Mouse (Mus musculus) stomach, embryonic 14.5 days (tissue): Measurements from ENCODE around the gene Cpm. TPM values are rescaled to one million over a fixed set of nuclear protein-coding genes. Genes with fewer than 3 reads are reported as not detected.

Experiments used
- ATAC-seq: fragments of 200-750 bp; cut with Nextera tagmentation; 2 replicates; pipeline ENCODE4 v1.8.0; 2017; ENCODE audit warnings: low read depth, moderate TSS enrichment; ENCODE audit not compliant: insufficient number of reproducible peaks, insufficient read depth, low FRiP score
- H3K27ac ChIP-seq: fragments of 300-500 bp; sonication (generic); 2 replicates; pipeline ENCODE4 v1.5.1; 2014; ENCODE audit warnings: mild to moderate bottlenecking, low read length, moderate library complexity, mixed read lengths
- H3K27me3 ChIP-seq: fragments of 300-500 bp; sonication (generic); 2 replicates; pipeline ENCODE4 v1.6.1; 2014; ENCODE audit warnings: low read length, control low read depth, mixed read lengths; ENCODE audit not compliant: control insufficient read depth, insufficient read depth
- H3K36me3 ChIP-seq: fragments of 300-500 bp; sonication (generic); 2 replicates; pipeline ENCODE4 v1.6.1; 2014; ENCODE audit warnings: mild to moderate bottlenecking, control low read depth, low read length, moderate library complexity, mixed read lengths; ENCODE audit not compliant: control insufficient read depth, insufficient read depth
- H3K4me1 ChIP-seq: fragments of 300-500 bp; sonication (generic); 2 replicates; pipeline ENCODE4 v1.6.1; 2014; ENCODE audit warnings: low read length, control low read depth, mixed read lengths; ENCODE audit not compliant: control insufficient read depth, insufficient read depth
- H3K4me2 ChIP-seq: fragments of 300-500 bp; sonication (generic); replicated peaks from 2 replicates; pipeline ENCODE4 v1.6.1; 2014; ENCODE audit warnings: low read depth, low read length, control low read depth
- H3K4me3 ChIP-seq: fragments of 300-500 bp; sonication (generic); 2 replicates; pipeline ENCODE4 v1.5.1; 2014; ENCODE audit warnings: low read depth, low read length, control low read depth
- H3K9ac ChIP-seq: fragments of 300-500 bp; sonication (generic); replicated peaks from 2 replicates; pipeline ENCODE4 v1.6.1; 2014; ENCODE audit warnings: low read depth, mild to moderate bottlenecking, control low read depth, low read length, moderate library complexity, mixed read lengths
- H3K9me3 ChIP-seq: fragments of 300-500 bp; sonication (generic); 2 replicates; pipeline ENCODE4 v1.6.1; 2016; ENCODE audit warnings: low read depth, low read length, control low read depth; ENCODE audit not compliant: control insufficient read depth
- WGBS: fragments of 180-500 bp; shearing (Covaris S2); extraction: QIAGEN DNeasy Blood & Tissue Kit; methylation state at CpG from one replicate; pipeline ENCODE4 v1.1.7; 2014; 5-methylcytosine and 5-hydroxymethylcytosine counted together
- polyA plus RNA-seq: library from polyadenylated mRNA; unstranded; fragments of >200 nt; fragmentation: Nextera tagmentation; extraction: Ambion mirVana; gene quantifications from 2 replicates; pipeline ENCODE4 v1.2.1, GENCODE M21; 2014

Gene Cpm
- polyA plus RNA-seq, 1 experiment from 2014 or later, result 95.8 TPM

DNA sequence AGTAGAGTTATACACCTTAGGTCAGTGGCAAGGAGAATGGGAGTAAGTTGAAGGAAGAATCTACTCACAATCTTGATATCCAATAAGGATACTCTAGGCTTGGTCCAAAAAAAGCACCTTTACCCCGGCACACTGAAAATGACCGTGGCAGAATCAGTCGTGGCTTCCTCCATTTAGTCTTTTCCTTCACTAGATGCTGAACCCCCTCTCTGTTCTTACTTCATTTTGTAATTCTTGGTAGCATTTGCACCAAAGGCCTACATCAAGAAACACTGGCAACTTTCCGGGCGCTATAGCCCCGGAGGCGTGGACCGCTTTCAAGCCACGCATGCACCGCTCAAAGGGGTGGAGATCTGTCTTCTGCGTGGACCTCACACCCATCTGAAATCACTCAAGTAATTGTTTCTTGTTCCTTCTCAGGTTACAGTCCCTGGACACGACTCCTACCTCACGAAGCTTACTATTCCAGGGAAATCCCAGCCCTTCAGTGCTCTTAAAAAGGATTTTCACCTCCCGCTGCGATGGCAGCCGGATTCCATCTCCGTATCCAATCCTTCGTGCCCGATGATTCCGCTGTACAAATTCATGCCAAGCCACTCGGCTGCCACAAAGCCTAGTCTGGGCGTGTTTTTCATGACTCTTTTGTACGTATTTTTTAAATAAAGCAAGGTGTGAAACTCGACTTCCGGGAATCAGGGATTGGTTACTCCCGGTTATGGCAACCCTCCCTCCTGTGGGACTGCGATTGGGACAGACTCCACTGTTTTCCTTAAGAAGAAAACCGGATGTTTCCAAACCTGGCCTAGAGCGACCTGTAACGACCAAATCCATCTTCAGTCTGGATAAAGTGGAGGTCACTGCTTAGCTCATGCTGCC, 53.8 kb downstream of the Cpm start:
- Histone ChIP-seq H3K4me2 (no peak overlapping the region), H3K9me3 (no peaks in the 10 kb centered on the region), H3K36me3 (no peaks in the 10 kb centered on the region; the same call in 1 of the 2 replicates), H3K27ac (no peak overlapping the region), H3K4me1 (no peaks in the 10 kb centered on the region), H3K27me3 (no peaks in the 10 kb centered on the region), H3K4me3 (no peak overlapping the region), H3K9ac (no peak overlapping the region)
- 77% methylated on average over 30 of the region's 30 CpGs for WGBS
- no peak for ATAC-seq

DNA sequence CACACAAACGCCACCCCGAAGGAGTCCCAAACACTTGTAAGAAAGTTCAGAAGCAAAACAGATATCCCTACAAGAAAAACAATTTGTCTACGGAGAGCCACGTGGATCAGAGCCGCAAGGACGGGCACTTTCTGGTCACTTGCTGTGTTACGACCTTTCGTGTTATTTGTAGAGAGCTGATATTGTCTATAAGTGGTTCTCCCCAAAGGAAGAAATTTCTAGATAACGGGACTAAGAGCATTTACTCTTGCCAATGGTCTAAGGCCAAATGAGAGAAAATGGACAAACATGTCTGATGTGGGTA, 54.4 kb downstream of the Cpm start:
- Histone ChIP-seq H3K27me3 (no peaks in the 10 kb centered on the region), H3K4me2 (no peak overlapping the region), H3K9me3 (no peaks in the 10 kb centered on the region), H3K27ac (no peak overlapping the region), H3K4me3 (no peak overlapping the region), H3K36me3 (peaks cover 3% of the 10 kb centered on the region; the same call in 1 of the 2 replicates), H3K9ac (no peak overlapping the region), H3K4me1 (no peaks in the 10 kb centered on the region)
- WGBS, result 91% methylated on average over 9 of the region's 9 CpGs
- ATAC-seq, result no peak

DNA sequence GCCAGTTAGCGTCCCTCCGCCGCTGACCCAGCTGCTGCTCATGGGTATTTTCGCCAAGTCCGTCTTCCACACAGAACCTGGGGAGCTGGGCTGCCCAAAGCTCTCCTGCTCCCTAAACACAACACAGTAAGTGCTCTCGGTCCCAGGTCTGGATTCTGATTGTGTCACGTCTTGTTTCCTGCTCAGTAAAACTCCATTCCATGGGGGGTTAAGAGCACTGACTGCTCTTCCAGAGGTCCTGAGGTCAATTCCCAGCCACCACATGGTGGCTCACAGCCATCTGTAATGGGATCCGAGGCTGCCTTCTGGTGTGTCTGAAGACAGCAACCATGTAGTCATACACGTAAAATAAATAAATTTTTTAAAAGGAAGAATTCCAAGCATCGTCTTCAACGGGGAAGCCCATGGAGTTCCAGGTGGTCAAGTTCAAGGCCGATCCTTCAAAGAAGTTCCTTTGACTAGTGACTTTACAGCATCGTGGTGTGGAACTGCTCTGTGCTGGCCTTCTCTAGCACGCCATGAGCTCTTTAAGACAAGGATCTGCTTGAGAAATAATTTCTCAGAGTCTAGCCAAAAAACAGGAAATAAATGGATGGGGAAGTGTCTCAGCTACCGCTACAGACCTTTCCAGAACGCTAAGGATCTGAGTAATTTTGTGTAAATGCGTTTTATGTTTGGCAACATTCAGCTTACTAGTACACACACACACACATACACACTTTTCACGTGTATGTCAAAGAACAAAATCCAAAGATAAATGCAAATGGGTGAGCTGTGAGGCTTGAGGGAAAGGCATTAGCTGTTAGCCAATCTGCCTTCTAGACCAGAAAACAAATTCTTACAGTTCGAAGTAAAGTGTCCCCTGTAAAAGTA, 55.2 kb downstream of the Cpm start:
- peaks cover 11% of the 10 kb centered on the region for H3K36me3 ChIP-seq
- no peak overlapping the region for H3K4me3 ChIP-seq
- H3K4me2 ChIP-seq, result no peak overlapping the region
- 85% methylated on average over 19 of the region's 19 CpGs for WGBS
- H3K27me3 ChIP-seq, result no peaks in the 10 kb centered on the region
- no peak overlapping the region for H3K27ac ChIP-seq
- ATAC-seq, result no peak
- no peaks in the 10 kb centered on the region for H3K9me3 ChIP-seq
- H3K4me1 ChIP-seq, result no peaks in the 10 kb centered on the region
- no peak overlapping the region for H3K9ac ChIP-seq

DNA sequence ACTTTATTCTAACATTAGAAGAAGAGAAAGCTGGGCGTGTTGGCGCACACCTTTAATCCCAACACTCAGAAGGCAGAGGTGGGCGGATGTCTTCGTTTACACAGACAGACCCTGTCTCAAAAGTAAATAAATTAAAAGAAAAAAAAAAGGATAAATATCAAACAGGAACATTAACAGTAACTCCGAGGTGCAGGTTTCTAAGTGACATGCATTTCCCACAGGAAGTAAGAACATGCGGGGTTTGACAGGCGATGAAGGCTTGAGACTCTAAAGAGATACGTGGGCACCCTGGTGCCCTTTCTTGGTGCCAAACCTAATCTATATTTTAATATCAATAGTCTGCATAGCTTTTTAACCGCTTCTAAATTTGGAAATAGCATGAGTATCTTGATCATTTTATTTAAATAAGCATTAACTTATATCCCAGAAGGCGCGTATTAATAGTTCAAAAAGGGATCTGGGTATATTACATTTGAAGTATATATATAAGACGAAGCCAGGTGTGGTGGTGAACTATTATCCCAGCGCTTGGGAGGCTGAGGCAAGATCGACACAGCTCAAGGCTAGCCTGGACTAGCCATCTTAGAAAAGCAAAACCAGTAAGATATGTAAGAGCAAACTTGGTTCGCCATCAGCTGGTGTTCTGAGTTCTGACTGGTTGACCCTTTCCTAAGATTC, 56.0 kb downstream of the Cpm start:
- Histone ChIP-seq H3K36me3 (peaks cover 17% of the 10 kb centered on the region), H3K4me2 (no peak overlapping the region), H3K4me1 (no peaks in the 10 kb centered on the region), H3K27me3 (no peaks in the 10 kb centered on the region), H3K9me3 (no peaks in the 10 kb centered on the region), H3K27ac (no peak overlapping the region), H3K4me3 (no peak overlapping the region), H3K9ac (no peak overlapping the region)
- no peak for ATAC-seq
- 86% methylated on average over 15 of the region's 15 CpGs for WGBS

DNA sequence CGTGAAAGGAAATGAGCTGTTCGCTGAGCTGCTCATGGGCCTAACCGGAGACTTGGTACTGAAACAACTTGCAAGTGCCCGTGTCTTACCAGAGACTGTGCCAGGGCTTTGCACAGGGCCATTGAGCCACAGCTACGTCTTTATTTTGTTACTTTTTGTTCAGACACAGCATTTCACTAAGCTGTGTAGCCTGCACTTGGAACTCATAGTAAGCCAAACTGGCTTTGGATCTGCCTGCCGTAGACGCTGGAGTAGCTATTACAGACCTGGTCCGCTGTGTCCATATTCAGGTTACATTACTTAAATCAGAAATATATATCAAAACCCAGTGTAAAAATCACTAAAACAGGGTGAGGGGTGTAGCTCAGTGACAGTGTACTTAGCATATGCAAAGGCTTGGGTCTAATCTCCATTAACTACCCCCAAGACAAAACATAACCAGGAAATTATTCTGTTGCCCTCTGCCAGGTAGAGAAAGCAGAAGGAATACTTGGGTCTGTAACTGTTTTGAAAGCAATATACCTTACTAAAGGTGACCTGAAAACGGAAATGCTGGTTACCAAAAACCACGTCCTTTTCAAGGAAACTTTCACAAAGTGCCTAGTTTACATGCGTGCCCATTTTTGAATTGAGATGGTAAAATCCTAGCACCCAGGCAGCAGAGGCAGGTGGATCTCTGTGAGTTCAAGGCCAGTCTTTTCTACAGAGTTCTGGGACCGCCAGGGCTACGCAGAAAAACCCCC, 56.7 kb downstream of the Cpm start:
- H3K4me3 ChIP-seq, result no peak overlapping the region
- 93% methylated on average over 13 of the region's 13 CpGs for WGBS
- no peak overlapping the region for H3K4me2 ChIP-seq
- peaks cover 25% of the 10 kb centered on the region for H3K36me3 ChIP-seq
- H3K27ac ChIP-seq, result no peak overlapping the region
- H3K4me1 ChIP-seq, result no peaks in the 10 kb centered on the region
- H3K9ac ChIP-seq, result no peak overlapping the region
- ATAC-seq, result no peak
- no peaks in the 10 kb centered on the region for H3K27me3 ChIP-seq
- H3K9me3 ChIP-seq, result no peaks in the 10 kb centered on the region

DNA sequence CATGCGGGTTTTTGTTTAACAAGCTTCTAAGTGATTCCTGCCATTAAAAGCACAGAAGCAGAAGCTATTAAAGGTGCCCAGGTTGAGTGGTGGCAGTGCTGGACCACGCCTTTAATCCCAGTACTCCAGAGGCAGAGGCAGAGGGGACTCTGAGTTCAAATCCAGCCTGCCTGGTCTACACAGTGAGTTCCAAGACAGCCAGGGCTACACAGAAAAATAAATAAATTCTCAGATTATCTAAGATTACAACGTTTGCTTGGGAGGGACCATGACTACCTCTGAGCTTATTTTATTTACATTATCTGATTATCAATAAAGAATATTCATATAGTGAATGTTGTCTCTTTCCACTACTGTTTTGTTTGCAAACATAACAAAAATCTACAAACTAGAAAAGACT, 57.7 kb downstream of the Cpm start:
- no peak overlapping the region for H3K4me3 ChIP-seq
- ATAC-seq, result no peak
- H3K9ac ChIP-seq, result no peak overlapping the region
- no peaks in the 10 kb centered on the region for H3K27me3 ChIP-seq
- no peaks in the 10 kb centered on the region for H3K4me1 ChIP-seq
- 69% methylated on average over 3 of the region's 3 CpGs for WGBS
- no peak overlapping the region for H3K4me2 ChIP-seq
- H3K9me3 ChIP-seq, result no peaks in the 10 kb centered on the region
- H3K36me3 ChIP-seq, result peaks cover 32% of the 10 kb centered on the region
- no peak overlapping the region for H3K27ac ChIP-seq

DNA sequence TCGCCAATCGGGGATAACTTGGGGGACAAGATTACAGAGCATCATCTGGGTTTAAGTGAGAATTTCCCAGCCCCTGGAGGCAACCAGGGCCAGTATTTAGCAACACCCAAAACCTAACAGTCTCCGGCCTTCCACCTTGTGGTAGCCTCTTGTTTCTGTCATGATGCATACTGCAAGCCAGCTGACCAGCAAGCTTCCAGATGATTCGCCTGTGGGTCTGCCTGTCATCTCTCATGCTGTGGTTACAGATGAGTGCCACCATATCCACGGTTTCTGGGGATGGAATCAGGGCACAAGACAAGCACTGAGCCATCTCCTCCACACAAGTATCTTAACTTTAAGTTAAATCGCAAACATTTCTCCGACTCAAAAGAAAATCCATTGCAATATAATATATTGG, 58.3 kb downstream of the Cpm start:
- Histone ChIP-seq H3K9me3 (no peaks in the 10 kb centered on the region), H3K27me3 (no peaks in the 10 kb centered on the region), H3K36me3 (peaks cover 38% of the 10 kb centered on the region), H3K27ac (no peak overlapping the region), H3K4me2 (no peak overlapping the region), H3K4me1 (no peaks in the 10 kb centered on the region), H3K9ac (no peak overlapping the region), H3K4me3 (no peak overlapping the region)
- 86% methylated on average over 7 of the region's 7 CpGs for WGBS
- ATAC-seq, result no peak
